Mouse (Mus musculus) CH12.LX (cell line): ENCODE results near the gene 9830107B12Rik.

Experiments
- CTCF ChIP-seq, 2 experiments: IDR thresholded peaks in 1 of 2; conservative IDR thresholded peaks in 1 of 2; 2 replicates each; pipeline ENCODE4 v1.5.1; 2011 to 2012; ENCODE audit warnings: low read depth in 2 of 2, low read length in 2 of 2, improper control_type of control experiment in 1 of 2, inconsistent platforms in 1 of 2, mild to moderate bottlenecking in 1 of 2, moderate library complexity in 1 of 2
- HCFC1 ChIP-seq: IDR thresholded peaks from 2 replicates; pipeline ENCODE4 v1.6.1; 2012; ENCODE audit warnings: low read depth, mild to moderate bottlenecking, inconsistent platforms, low read length, improper control_type of control experiment
- MEF2A ChIP-seq: IDR thresholded peaks from 2 replicates; pipeline ENCODE4 v1.6.1; 2014; ENCODE audit warnings: low read depth, mild to moderate bottlenecking, inconsistent platforms, low read length, improper control_type of control experiment, borderline replicate concordance
- NELFE ChIP-seq: IDR thresholded peaks from 2 replicates; pipeline ENCODE4 v1.6.1; 2011; ENCODE audit warnings: low read depth, low read length, improper control_type of control experiment
- POLR2A ChIP-seq: IDR thresholded peaks from 2 replicates; pipeline ENCODE4 v1.6.1; 2011; ENCODE audit warnings: low read depth, mild to moderate bottlenecking, improper control_type of control experiment, low read length
- SIN3A ChIP-seq: IDR thresholded peaks from 2 replicates; pipeline ENCODE4 v1.6.1; 2012; ENCODE audit warnings: low read length, improper control_type of control experiment, inconsistent platforms
- UBTF ChIP-seq: IDR thresholded peaks from 2 replicates; pipeline ENCODE4 v1.6.1; 2012; ENCODE audit warnings: low read depth, mild to moderate bottlenecking, inconsistent platforms, low read length, improper control_type of control experiment, moderate library complexity

DNA sequence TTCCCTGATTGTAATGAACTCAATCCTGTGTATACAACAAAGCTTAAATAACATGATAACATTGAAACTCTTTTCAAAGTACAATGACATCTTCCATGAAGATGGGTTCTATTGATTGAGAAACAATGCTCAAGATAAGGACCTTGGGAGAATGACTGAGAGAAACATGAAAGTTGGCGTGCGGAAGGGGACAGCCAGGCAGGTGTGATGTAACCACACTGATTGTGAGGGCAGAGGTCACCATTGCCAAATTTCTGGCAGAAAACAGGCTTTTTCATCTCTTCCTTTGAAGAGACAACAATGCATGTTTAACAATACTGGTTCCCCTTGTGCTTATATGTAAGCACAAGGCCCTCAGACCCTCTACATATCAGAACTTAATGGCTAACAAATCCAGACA, 13.3 kb downstream of the 9830107B12Rik start:
- TF ChIP-seq UBTF: no peak
- no peak for TF ChIP-seq SIN3A
- no peak for TF ChIP-seq MEF2A
- TF ChIP-seq POLR2A: no peak
- no peak for TF ChIP-seq HCFC1
- no peak for TF ChIP-seq NELFE
- no peak for TF ChIP-seq CTCF (conservative IDR thresholded peaks at IDR 0.05 in 1 of 2, IDR thresholded peaks at IDR 0.05 in 1 of 2; ENCODE audit: low read depth in 2 of 2, low read length in 2 of 2)
